Mouse (Mus musculus) embryo, embryonic 9.5 days (tissue): ENCODE results near the gene Ifitm2.

Experiments
- DNase-seq: peaks from one replicate; pipeline ENCODE4 v3.0.0-alpha.2; 2017; ENCODE audit errors: extremely low spot score

Gene Ifitm2

DNA sequence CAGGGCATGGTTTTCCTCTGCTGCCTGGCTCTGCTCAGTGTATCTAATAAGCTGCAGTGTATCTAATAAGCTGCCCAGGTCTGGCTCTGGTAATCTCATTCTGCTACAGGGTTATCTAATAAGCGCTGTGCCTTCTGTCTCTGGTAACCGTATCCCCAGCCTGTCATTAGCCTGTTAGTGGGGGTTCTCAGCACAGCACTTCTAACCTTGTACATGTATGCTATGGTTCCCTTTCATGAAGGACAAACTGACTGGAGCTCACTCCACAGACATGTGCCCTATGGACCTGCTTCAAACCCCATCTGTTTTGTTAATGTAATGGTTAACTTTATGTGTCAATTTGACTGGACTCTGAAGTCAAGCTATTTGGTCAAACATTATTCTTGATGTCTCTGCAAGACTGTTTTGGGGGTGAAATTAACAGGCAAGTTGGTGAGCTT is 50.1 kb downstream of the Ifitm2 start:
- no peak for DNase-seq
